Mouse (Mus musculus): Measurements from ENCODE around the gene Ccdc84. TPM values are rescaled to one million over a fixed set of nuclear protein-coding genes. Genes with fewer than 3 reads are reported as not detected.

The Ccdc84 gene
- polyA plus RNA-seq, 1 experiment, result 50.1 TPM

DNA sequence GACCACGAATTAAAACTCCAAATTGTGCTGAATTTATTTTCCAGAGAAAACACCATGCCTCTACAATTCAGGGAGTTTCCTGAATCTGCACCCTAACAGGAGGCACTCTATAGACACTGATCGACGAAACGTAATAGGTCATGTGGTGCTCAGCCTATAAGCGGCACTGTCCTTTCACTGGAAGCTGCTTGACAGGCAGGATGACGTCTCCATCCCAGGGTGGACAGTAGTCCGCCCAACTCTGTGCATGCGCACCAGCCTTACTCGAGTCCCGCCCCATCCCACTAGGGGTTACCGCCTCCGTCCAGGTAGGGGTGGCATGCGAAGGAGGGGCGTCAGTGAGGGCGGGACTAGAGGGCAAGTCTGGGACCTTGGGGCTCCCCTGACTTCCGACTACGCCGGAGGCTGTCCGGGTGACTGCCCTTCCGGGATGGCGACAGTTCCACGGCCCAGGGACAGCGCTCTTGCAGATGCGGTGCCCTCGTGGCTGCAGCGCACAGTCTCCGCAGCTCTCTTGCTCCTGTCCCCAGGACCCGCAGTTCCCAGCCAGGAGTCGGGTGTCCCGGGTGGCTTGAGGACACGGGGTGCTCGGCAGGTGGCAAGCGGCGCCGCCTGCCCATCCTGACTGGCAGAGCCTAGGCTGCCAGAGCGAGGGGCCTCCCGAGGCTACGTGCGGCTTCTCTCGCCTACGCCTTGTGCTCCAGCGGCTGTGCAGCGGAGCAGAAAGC lies 21.5 kb downstream of the Ccdc84 start, which contains the start of gene Slc37a4:
Slc37a4 (plus strand) TSS at position 169 of the 728 bp plus-strand sequence.
- peak; percentile 97 to 99 for DNase-seq
- under 1% methylated on average over 43 of the region's 43 CpGs for WGBS
- TF ChIP-seq POLR2A (IDR thresholded peaks at IDR 0.05; ENCODE audit: borderline replicate concordance, insufficient read depth, low read length), result peak; percentile 84
- TF ChIP-seq CTCF (IDR thresholded peaks at IDR 0.05; ENCODE audit: borderline replicate concordance, insufficient read depth, low read depth, low read length), result no peak

DNA sequence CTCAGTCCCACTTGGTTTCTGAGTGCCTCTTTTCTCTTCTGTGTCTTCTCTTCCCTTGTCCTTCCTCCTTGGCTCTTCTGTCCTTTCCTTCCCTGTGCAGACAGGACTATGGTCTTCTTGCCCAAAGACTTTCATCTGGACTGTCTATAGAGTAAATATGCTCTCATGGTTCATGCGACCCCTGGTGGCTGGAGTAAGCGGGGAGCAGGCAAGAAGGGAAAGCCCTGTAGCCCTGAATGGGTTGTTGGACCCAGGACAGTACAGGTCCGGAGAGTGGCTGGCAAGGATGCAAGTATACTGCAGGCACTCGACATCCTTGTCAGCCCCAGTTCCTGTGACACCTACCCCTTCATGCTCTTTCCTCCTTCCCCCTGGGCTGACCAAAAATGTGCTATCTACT lies 26.9 kb downstream of the Ccdc84 start:
- 9% methylated on average over 4 of the region's 4 CpGs for WGBS
- Histone ChIP-seq H3K27ac (ENCODE audit: insufficient read depth, low read length) (no peak overlapping the region), H3K27me3 (ENCODE audit: control insufficient read depth, insufficient read depth, low read length) (no peaks in the 10 kb centered on the region), H3K4me1 (ENCODE audit: control insufficient read depth, insufficient read depth, low read length) (no peaks in the 10 kb centered on the region), H3K4me3 (replicated peaks; ENCODE audit: insufficient read depth, low read depth, low read length) (no peak overlapping the region)
- TF ChIP-seq CTCF (IDR thresholded peaks at IDR 0.05; ENCODE audit: borderline replicate concordance, insufficient read depth, low read depth, low read length), result peak; percentile 71
- TF ChIP-seq POLR2A (IDR thresholded peaks at IDR 0.05; ENCODE audit: borderline replicate concordance, insufficient read depth, low read length), result no peak
- peak; percentile 66 to 73 for DNase-seq

More for the DNA sequence above, 21.5 kb downstream of the Ccdc84 start, which contains the start of gene Slc37a4:
- H3K4me1 ChIP-seq (ENCODE audit: control insufficient read depth, insufficient read depth, low read length), result peaks cover 8% of the 10 kb centered on the region; the same call in 1 of the 2 replicates
- H3K4me3 ChIP-seq (replicated peaks; ENCODE audit: insufficient read depth, low read depth, low read length), result peak within 1 kb of the TSS; percentile 62
- H3K27ac ChIP-seq (ENCODE audit: insufficient read depth, low read length), result peak within 1 kb of the TSS; percentile 22
- H3K27me3 ChIP-seq (ENCODE audit: control insufficient read depth, insufficient read depth, low read length), result no peaks in the 10 kb centered on the region

DNA sequence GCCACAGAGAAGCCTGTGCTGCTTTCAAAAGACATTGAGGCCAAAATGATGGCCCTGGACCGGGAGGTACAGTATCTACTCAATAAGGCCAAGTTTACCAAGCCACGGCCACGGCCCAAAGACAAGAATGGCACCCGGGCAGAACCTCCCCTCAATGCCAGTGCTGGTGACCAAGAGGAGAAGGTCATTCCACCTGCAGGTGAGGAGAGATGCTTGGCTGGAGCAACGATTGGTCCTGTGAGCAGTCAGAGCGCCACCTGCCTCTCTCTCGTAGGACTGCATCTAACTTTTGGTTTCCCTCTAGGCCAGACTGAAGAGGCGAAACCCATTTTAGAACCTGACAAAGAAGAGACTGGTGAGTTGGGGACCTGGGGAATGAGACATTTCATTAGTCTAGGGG lies 29.1 kb downstream of the Ccdc84 start:
- Histone ChIP-seq H3K27ac (ENCODE audit: insufficient read depth, low read length) (no peak overlapping the region), H3K27me3 (ENCODE audit: control insufficient read depth, insufficient read depth, low read length) (no peaks in the 10 kb centered on the region), H3K4me3 (replicated peaks; ENCODE audit: insufficient read depth, low read depth, low read length) (no peak overlapping the region), H3K4me1 (ENCODE audit: control insufficient read depth, insufficient read depth, low read length) (no peaks in the 10 kb centered on the region)
- 33% methylated on average over 8 of the region's 8 CpGs for WGBS
- DNase-seq, result peak; percentile 71 to 74
- no peak for TF ChIP-seq POLR2A (IDR thresholded peaks at IDR 0.05; ENCODE audit: borderline replicate concordance, insufficient read depth, low read length)
- TF ChIP-seq CTCF (IDR thresholded peaks at IDR 0.05; ENCODE audit: borderline replicate concordance, insufficient read depth, low read depth, low read length), result peak; percentile 87

DNA sequence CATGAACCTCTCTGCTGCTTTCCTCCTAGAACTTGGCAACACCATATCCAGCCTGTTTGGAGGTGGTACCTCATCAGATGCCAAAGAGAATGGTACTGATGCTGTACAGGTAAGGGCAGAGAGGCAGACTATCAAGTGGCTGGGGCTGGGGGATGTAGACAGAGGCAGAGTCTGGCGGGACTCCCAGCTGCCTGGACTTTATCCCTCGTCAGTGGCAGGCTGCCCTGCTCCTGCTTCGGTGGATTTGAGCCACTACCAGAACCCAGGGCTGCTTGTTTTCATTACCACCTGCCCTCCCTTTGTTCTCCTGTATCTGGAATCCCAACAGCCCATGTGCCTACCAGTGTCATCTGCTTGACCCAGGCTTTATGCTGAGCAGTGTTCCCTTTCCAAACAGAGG lies 31.1 kb downstream of the Ccdc84 start:
- Histone ChIP-seq H3K4me3 (replicated peaks; ENCODE audit: insufficient read depth, low read depth, low read length) (no peak overlapping the region), H3K27ac (ENCODE audit: insufficient read depth, low read length) (no peak overlapping the region), H3K4me1 (ENCODE audit: control insufficient read depth, insufficient read depth, low read length) (no peaks in the 10 kb centered on the region), H3K27me3 (ENCODE audit: control insufficient read depth, insufficient read depth, low read length) (no peaks in the 10 kb centered on the region)
- 46% methylated on average over 3 of the region's 3 CpGs for WGBS
- TF ChIP-seq POLR2A (IDR thresholded peaks at IDR 0.05; ENCODE audit: borderline replicate concordance, insufficient read depth, low read length) (no peak), CTCF (IDR thresholded peaks at IDR 0.05; ENCODE audit: borderline replicate concordance, insufficient read depth, low read depth, low read length) (no peak)
- no peak for DNase-seq

DNA sequence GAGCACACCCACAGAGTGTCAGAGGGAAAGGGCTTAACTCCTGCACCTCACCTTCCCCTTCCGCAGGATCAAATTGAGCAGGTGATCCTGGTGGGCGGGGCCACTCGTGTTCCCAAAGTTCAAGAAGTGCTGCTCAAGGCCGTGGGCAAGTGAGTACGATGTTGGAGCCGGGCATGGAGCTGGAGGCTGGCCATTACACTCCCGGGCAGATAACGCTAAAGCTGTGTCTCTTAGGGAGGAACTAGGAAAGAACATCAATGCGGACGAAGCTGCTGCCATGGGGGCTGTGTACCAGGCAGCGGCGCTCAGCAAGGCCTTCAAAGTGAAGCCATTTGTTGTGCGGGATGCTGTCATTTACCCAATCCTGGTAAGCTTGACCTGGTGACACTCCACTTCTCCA lies 33.8 kb downstream of the Ccdc84 start:
- Histone ChIP-seq H3K27ac (ENCODE audit: insufficient read depth, low read length) (no peak overlapping the region), H3K27me3 (ENCODE audit: control insufficient read depth, insufficient read depth, low read length) (no peaks in the 10 kb centered on the region), H3K4me1 (ENCODE audit: control insufficient read depth, insufficient read depth, low read length) (no peaks in the 10 kb centered on the region), H3K4me3 (replicated peaks; ENCODE audit: insufficient read depth, low read depth, low read length) (no peak overlapping the region)
- DNase-seq, result no peak
- TF ChIP-seq POLR2A (IDR thresholded peaks at IDR 0.05; ENCODE audit: borderline replicate concordance, insufficient read depth, low read length) (no peak), CTCF (IDR thresholded peaks at IDR 0.05; ENCODE audit: borderline replicate concordance, insufficient read depth, low read depth, low read length) (no peak)
- WGBS, result 91% methylated on average over 13 of the region's 13 CpGs

DNA sequence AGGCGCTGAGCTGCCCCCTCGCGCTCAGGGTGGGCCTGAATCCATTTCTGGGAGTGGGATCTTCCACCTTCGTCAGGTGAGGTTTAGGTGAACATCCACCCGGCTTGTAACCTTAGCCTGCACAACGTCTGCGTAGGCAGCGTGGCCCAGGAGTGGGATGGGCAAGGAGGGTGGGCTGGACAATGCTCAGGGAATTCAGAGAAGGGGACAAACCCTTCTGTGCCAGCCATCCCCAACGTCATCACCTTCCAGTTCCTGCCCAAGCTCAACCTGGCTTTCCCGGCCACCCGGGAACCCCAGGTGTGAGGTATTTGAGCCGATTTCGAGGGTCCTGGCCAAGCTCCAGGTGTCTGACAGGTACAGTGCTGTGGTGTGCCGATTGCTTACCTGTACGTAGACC lies 38.5 kb downstream of the Ccdc84 start:
- peak overlapping the region; percentile 79 for H3K4me3 ChIP-seq (replicated peaks; ENCODE audit: insufficient read depth, low read depth, low read length)
- WGBS, result 4% methylated on average over 15 of the region's 15 CpGs
- H3K4me1 ChIP-seq (ENCODE audit: control insufficient read depth, insufficient read depth, low read length), result no peaks in the 10 kb centered on the region
- H3K27ac ChIP-seq (ENCODE audit: insufficient read depth, low read length), result peak overlapping the region; percentile 9; the same call in 1 of the 2 replicates
- TF ChIP-seq POLR2A (IDR thresholded peaks at IDR 0.05; ENCODE audit: borderline replicate concordance, insufficient read depth, low read length) (no peak), CTCF (IDR thresholded peaks at IDR 0.05; ENCODE audit: borderline replicate concordance, insufficient read depth, low read depth, low read length) (no peak)
- DNase-seq, result peak in 1 of 2 experiments; percentile 47
- no peaks in the 10 kb centered on the region for H3K27me3 ChIP-seq (ENCODE audit: control insufficient read depth, insufficient read depth, low read length)

DNA sequence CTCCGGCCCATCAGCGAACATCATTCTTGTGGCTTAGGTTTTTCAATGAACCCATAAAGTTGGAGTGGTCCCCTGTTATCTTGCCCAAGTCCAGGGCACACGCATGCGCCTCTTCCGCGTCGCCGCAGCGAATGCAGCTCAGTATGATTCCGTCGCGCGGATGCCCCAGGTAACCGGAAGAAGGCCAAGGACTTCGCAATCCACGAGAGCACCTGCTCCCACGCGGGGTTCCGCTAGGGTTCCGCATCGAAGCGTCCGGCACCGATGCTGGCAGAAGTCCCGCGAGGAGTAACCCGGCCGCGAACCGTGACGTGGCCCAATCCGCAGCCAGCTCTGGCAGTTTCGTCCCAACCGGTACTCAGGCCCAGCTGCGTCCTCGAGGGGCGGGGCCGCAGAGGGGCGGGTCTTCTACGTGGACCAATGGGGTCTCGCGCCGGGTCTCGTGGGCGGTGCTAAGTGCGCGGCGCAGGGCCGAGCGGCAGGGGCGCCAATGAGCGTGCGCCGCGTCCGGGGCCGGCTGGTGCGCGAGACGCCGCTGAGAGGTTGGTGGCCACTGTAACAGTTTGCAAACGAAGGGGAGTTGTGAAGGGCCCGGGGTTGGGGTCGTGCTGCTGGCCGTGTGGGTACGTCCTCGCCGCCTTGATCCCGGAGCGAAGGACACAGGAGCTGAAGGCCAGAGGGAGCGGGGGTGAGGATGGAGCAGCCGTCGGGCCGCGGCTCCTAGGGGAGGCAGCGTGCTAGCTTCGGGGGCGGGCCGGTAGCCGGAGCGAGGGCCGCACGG lies 39.1 kb downstream of the Ccdc84 start, which contains the start of gene Hyou1:
Hyou1 (plus strand) TSS at position 437 of the 781 bp plus-strand sequence.
- TF ChIP-seq POLR2A (IDR thresholded peaks at IDR 0.05; ENCODE audit: borderline replicate concordance, insufficient read depth, low read length) (peak; percentile 73; the same call in 1 of the 2 replicates), CTCF (IDR thresholded peaks at IDR 0.05; ENCODE audit: borderline replicate concordance, insufficient read depth, low read depth, low read length) (no peak)
- DNase-seq, result peak; percentile 99 to 100
- under 1% methylated on average over 83 of the region's 83 CpGs for WGBS
- no peaks in the 10 kb centered on the region for H3K27me3 ChIP-seq (ENCODE audit: control insufficient read depth, insufficient read depth, low read length)
- peak within 1 kb of the TSS; percentile 79 for H3K4me3 ChIP-seq (replicated peaks; ENCODE audit: insufficient read depth, low read depth, low read length)
- peak within 1 kb of the TSS; percentile 11; the same call in 1 of the 2 replicates for H3K27ac ChIP-seq (ENCODE audit: insufficient read depth, low read length)
- no peaks in the 10 kb centered on the region for H3K4me1 ChIP-seq (ENCODE audit: control insufficient read depth, insufficient read depth, low read length)

All from cerebellum, adult 2 months (tissue).